Mouse (Mus musculus): ENCODE results near the gene Hadh. TPM values are rescaled to one million over a fixed set of nuclear protein-coding genes. Genes with fewer than 3 reads are reported as not detected.

Gene Hadh
- polyA plus RNA-seq, 1 experiment from 2014 or later = 73.1 TPM

DNA sequence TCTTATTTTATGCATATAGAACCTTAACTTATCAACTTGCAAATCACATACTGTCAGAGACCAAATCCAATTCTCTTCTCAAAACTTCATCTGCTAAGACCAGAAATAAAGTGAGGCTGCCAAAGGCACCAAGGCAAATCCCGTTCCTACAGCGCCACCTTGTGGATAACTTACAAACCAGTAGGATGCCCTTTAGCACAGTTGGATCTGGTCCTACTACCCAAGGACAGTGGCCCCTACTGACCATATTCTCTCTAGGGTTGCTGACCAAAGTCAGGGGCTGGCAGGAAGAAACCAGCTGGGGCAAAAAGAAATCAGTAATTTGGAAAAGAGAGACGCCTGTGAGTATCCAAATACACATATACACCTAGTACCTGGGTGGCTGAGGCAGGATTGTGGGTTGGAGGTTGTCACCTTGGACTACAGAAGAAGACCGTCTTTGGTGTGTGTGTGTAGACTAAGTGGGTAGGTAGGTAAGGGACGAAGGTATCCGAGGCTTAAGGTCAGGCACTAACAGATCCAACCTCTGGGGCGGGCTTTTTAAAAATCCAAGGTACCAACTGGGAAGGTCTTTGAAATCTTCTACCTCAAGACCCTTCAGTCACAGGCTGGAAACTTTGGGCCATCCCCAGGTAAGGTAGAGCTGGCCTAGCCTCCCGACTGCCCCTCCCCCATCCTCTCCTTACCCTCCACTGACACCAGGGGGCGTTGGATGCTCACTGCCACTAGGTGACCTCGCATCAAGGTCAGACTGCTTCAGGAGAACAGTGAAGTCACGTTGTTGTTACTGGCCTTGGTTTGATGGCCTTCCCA lies 25.9 kb downstream of the Hadh start:
- H3K36me3 ChIP-seq = peaks cover 36% of the 10 kb centered on the region

GRCm38 (mm10) chr3:131237785-131238633 lies 33.9 kb downstream of the Hadh start:
- no peak overlapping the region for H3K27ac ChIP-seq
- WGBS = 64% methylated on average over 19 of the region's 19 CpGs
- peak; percentile 88 for DNase-seq (ENCODE audit: low spot score)
- H3K4me1 ChIP-seq (replicated peaks) = 0 out of 2 replicates have a peak, but pooled peaks cover 2% of the 10 kb centered on the region
- peaks cover 16% of the 10 kb centered on the region for H3K36me3 ChIP-seq
- H3K9me3 ChIP-seq = no peaks in the 10 kb centered on the region
- no peaks in the 10 kb centered on the region for H3K27me3 ChIP-seq (ENCODE audit: insufficient read depth, poor library complexity, severe bottlenecking)
- no peak overlapping the region for H3K4me3 ChIP-seq

More for the DNA sequence above, 25.9 kb downstream of the Hadh start:
- peak; percentile 58 for DNase-seq (ENCODE audit: low spot score)
- 60% methylated on average over 11 of the region's 11 CpGs for WGBS
- no peaks in the 10 kb centered on the region for H3K9me3 ChIP-seq
- no peaks in the 10 kb centered on the region for H3K27me3 ChIP-seq (ENCODE audit: insufficient read depth, poor library complexity, severe bottlenecking)
- no peak overlapping the region for H3K4me3 ChIP-seq
- H3K27ac ChIP-seq = no peak overlapping the region
- H3K4me1 ChIP-seq (replicated peaks) = peaks cover 8% of the 10 kb centered on the region; the same call in 1 of the 2 replicates

DNA sequence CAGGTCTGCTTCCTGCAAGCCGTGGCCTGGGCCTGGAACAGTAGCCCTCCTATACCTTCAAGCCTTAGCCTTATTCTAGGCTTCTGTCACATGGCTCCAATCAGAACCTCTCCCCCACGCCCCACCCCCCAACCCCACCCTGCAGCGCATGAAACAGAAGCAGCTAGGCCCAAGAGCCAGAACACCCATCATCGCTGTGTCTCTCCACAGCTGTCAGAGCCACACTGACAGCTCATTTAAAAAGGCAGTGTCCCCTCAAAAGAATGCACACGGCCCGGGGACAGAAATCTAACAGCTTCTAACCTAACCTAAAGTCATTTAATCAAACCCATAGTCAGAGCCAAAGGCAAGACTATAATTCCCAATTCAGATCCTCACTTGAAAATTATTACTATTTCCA lies 34.8 kb downstream of the Hadh start:
- no peak for DNase-seq (ENCODE audit: low spot score)
- Histone ChIP-seq H3K4me1 (replicated peaks) (0 out of 2 replicates have a peak, but pooled peaks cover 2% of the 10 kb centered on the region), H3K27ac (no peak overlapping the region), H3K9me3 (no peaks in the 10 kb centered on the region), H3K27me3 (ENCODE audit: insufficient read depth, poor library complexity, severe bottlenecking) (no peaks in the 10 kb centered on the region), H3K4me3 (no peak overlapping the region), H3K36me3 (peaks cover 16% of the 10 kb centered on the region; the same call in 1 of the 2 replicates)
- 78% methylated on average over 6 of the region's 6 CpGs for WGBS

DNA sequence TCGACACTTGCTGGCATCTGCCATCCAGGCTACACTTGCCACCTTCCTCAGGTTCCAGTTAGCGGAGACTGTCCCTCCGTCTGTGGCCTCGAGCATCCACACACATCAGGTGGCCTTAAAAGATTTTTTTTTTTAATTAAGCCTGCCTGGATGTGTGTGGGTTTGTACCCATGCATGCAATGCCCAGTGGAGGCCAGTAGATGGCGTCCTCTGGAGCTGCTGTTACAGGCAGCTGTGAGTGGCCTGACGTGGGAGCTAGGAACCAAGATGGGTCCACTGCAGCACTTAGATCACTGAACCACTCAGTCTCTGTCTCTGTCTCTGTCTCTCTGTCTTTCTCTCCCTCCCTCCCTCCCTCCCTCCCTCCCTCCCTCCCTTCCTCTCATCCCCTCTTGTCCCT lies 43.8 kb downstream of the Hadh start:
- Histone ChIP-seq H3K27me3 (ENCODE audit: insufficient read depth, poor library complexity, severe bottlenecking) (no peaks in the 10 kb centered on the region), H3K4me1 (replicated peaks) (0 out of 2 replicates have a peak, but pooled peaks cover 2% of the 10 kb centered on the region), H3K27ac (no peak overlapping the region), H3K9me3 (no peaks in the 10 kb centered on the region), H3K4me3 (no peak overlapping the region), H3K36me3 (peaks cover 10% of the 10 kb centered on the region)
- WGBS = 74% methylated on average over 6 of the region's 6 CpGs
- no peak for DNase-seq (ENCODE audit: low spot score)

DNA sequence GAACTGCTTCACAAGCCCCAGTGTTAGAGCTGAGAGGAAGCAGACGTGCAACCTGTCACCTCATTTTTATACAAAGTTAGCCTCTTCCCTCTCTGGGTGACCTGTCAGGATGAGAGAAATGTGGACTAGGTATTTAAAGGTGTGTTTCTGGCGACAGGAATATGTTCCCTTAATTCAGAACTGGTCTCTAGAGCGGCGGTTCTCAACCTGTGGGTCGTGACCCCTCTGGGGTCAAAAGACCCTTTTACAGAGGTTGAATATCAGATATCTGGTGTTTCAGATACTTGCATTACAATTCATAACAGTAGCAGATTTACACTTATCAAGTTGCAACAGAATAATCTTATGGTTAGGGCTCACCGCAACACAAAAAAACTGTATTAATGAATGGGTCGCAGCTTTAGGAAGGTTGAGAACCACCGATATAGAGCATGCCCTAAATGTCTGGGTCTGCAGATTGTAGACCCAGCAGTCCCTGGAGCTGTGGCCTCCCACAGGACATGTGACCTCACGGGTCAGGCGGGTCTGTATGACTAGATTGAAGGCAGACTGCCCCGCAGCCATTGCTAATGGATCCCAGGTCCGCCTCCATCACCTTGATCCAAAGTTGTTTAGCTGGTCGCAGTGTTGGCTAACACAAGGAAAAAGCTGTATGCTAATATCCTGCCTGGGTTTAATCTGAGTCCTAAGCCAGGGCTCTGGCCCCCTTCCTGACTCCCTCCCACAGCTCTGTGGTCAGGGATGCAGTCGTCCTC lies 53.1 kb downstream of the Hadh start:
- Histone ChIP-seq H3K4me1 (replicated peaks) (0 out of 2 replicates have a peak, but pooled peaks cover 8% of the 10 kb centered on the region), H3K9me3 (no peaks in the 10 kb centered on the region), H3K4me3 (no peak overlapping the region), H3K27ac (no peak overlapping the region), H3K36me3 (no peaks in the 10 kb centered on the region), H3K27me3 (ENCODE audit: insufficient read depth, poor library complexity, severe bottlenecking) (no peaks in the 10 kb centered on the region)
- WGBS = 73% methylated on average over 14 of the region's 14 CpGs
- no peak for DNase-seq (ENCODE audit: low spot score)

GRCm38 (mm10) chr3:131214841-131215240 lies 57.1 kb downstream of the Hadh start:
- Histone ChIP-seq H3K9me3 (no peaks in the 10 kb centered on the region), H3K27ac (no peak overlapping the region), H3K36me3 (0 out of 2 replicates have a peak, but pooled peaks cover 8% of the 10 kb centered on the region), H3K4me3 (no peak overlapping the region), H3K4me1 (replicated peaks) (0 out of 2 replicates have a peak, but pooled peaks cover 4% of the 10 kb centered on the region), H3K27me3 (ENCODE audit: insufficient read depth, poor library complexity, severe bottlenecking) (no peaks in the 10 kb centered on the region)
- 71% methylated on average over 9 of the region's 9 CpGs for WGBS
- no peak for DNase-seq (ENCODE audit: low spot score)

- no peak overlapping the region for H3K27ac ChIP-seq
- 92% methylated on average over 9 of the region's 9 CpGs for WGBS
Measured at GRCm38 (mm10) chr3:131214060-131214658, 57.7 kb downstream of the Hadh start.

GRCm38 (mm10) chr3:131212200-131212599 lies 59.7 kb downstream of the Hadh start:
- no peak overlapping the region for H3K27ac ChIP-seq
- H3K9me3 ChIP-seq = no peaks in the 10 kb centered on the region
- H3K4me3 ChIP-seq = no peak overlapping the region
- H3K4me1 ChIP-seq (replicated peaks) = peaks cover 15% of the 10 kb centered on the region
- H3K36me3 ChIP-seq = 0 out of 2 replicates have a peak, but pooled peaks cover 12% of the 10 kb centered on the region
- 84% methylated on average over 7 of the region's 7 CpGs for WGBS
- DNase-seq (ENCODE audit: low spot score) = no peak
- H3K27me3 ChIP-seq (ENCODE audit: insufficient read depth, poor library complexity, severe bottlenecking) = no peaks in the 10 kb centered on the region

More at GRCm38 (mm10) chr3:131214060-131214658, 57.7 kb downstream of the Hadh start:
- Histone ChIP-seq H3K4me3 (no peak overlapping the region), H3K4me1 (replicated peaks) (0 out of 2 replicates have a peak, but pooled peaks cover 3% of the 10 kb centered on the region), H3K9me3 (no peaks in the 10 kb centered on the region), H3K27me3 (ENCODE audit: insufficient read depth, poor library complexity, severe bottlenecking) (no peaks in the 10 kb centered on the region), H3K36me3 (0 out of 2 replicates have a peak, but pooled peaks cover 8% of the 10 kb centered on the region)
- no peak for DNase-seq (ENCODE audit: low spot score)

DNA sequence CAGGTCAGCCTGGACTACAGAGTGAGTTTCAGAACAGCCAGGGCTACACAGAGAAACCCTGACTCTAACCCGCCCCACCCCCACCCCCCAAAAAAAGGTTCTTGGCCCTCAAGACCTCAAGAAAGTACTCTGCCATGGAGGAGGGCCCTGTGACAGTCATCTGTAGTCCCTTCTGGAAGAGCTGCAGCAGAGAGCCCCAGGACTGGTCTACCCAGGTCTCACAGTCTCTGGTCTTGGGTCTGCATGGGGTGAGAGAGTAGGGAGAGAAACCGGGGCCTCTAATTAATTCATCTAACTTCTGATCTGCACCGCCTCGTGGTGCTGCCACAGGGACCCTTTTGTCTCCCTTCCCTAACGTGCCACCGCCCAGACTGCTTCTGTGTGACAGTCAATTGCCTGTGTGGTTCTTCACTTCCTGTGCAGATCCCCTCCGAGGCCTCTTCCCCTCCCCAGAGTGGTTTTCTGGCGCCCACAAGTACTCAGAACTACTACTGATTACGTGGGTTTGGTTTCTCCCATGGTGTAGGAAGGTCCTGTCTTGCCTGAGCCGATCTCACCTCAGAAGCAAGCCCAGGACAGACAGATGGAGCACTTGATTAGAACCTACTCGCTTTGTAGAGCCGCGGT lies 63.5 kb downstream of the Hadh start:
- H3K36me3 ChIP-seq = peaks cover 23% of the 10 kb centered on the region; the same call in 1 of the 2 replicates
- peak overlapping the region; percentile 62; the same call in 1 of the 2 replicates for H3K27ac ChIP-seq
- WGBS = 65% methylated on average over 13 of the region's 13 CpGs
- no peaks in the 10 kb centered on the region for H3K27me3 ChIP-seq (ENCODE audit: insufficient read depth, poor library complexity, severe bottlenecking)
- H3K4me1 ChIP-seq (replicated peaks) = peaks cover 15% of the 10 kb centered on the region
- no peak for DNase-seq (ENCODE audit: low spot score)
- no peak overlapping the region for H3K4me3 ChIP-seq
- H3K9me3 ChIP-seq = no peaks in the 10 kb centered on the region

GRCm38 (mm10) chr3:131207846-131208245 lies 64.1 kb downstream of the Hadh start:
- Histone ChIP-seq H3K9me3 (no peaks in the 10 kb centered on the region), H3K4me3 (no peak overlapping the region), H3K27me3 (ENCODE audit: insufficient read depth, poor library complexity, severe bottlenecking) (no peaks in the 10 kb centered on the region), H3K36me3 (peaks cover 23% of the 10 kb centered on the region; the same call in 1 of the 2 replicates), H3K27ac (peak overlapping the region; percentile 62; the same call in 1 of the 2 replicates), H3K4me1 (replicated peaks) (peaks cover 18% of the 10 kb centered on the region)
- WGBS = 78% methylated on average over 5 of the region's 5 CpGs
- no peak for DNase-seq (ENCODE audit: low spot score)

GRCm38 (mm10) chr3:131202311-131202710 lies 69.6 kb downstream of the Hadh start:
- Histone ChIP-seq H3K36me3 (peaks cover 11% of the 10 kb centered on the region; the same call in 1 of the 2 replicates), H3K27ac (0 out of 2 replicates have a peak overlapping the region, but pooled peaks have one; percentile 6), H3K4me1 (replicated peaks) (peaks cover 20% of the 10 kb centered on the region), H3K27me3 (ENCODE audit: insufficient read depth, poor library complexity, severe bottlenecking) (no peaks in the 10 kb centered on the region), H3K4me3 (no peak overlapping the region), H3K9me3 (no peaks in the 10 kb centered on the region)
- DNase-seq (ENCODE audit: low spot score) = peak; percentile 14
- WGBS = 34% methylated on average over 7 of the region's 7 CpGs
